ENCODE assay signal across 23 mouse cellular contexts in the genomic region with DNA sequence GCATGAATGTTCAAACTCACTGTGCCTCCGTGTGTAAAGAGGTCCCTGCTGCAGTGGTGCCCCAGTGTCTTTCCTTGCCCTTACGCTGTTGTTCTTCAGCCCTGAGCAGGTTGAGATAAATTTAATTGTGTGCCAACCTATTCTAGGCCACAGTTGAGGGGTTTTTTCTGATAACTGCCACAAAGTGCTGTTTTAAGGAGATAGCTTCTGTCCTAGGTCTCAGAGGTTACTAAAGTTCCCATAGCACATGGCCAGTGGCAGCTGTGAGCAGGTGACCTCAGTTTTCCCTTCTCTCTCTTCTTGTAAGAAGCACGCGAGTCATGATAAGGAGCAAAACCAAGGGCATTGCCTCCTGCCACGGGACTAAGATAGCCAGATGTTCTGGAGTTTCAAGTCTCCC. TPM values are rescaled to one million over a fixed set of nuclear protein-coding genes. Genes with fewer than 3 reads are reported as not detected.
DNase-seq lines count a peak whose midpoint lies in the region; ATAC-seq and TF ChIP-seq lines count a peak whose summit lies in the region.
"Had no signal": no experiment of that assay in that cellular context is flagged by ENCODE, and none has a peak within 500 bp of the region (broad histone marks: within the 10 kb centered on the region; RNA-seq: fewer than 3 reads in every experiment).

No protein-coding gene starts in this region.

- H3K4me3 ChIP-seq in kidney, embryonic 16.5 days (ENCODE audit: low read length): no peak overlapping the region
- H3K4me3 ChIP-seq in liver, embryonic 16.5 days (ENCODE audit: low read depth, low read length): no peak overlapping the region
- no peak overlapping the region for H3K4me3 ChIP-seq in midbrain, embryonic 14.5 days (replicated peaks; ENCODE audit: low read depth, low read length)
- no peak overlapping the region for H3K4me3 ChIP-seq in cerebellum, adult 2 months (replicated peaks; ENCODE audit: insufficient read depth, low read depth, low read length)
- H3K4me3 ChIP-seq in forebrain, embryonic 13.5 days: no peak overlapping the region
- H3K4me3 ChIP-seq: heart, embryonic 13.5 days; midbrain, embryonic 10.5 days; stomach, embryonic 15.5 days had no signal

- TF ChIP-seq POLR2A in cerebellum, adult 2 months (IDR thresholded peaks at IDR 0.05; ENCODE audit: borderline replicate concordance, insufficient read depth, low read length): no peak

- 0 out of 2 replicates have a peak overlapping the region, but pooled peaks have one; percentile 2 for H3K27ac ChIP-seq in kidney, embryonic 16.5 days (ENCODE audit: low read length)
- H3K27ac ChIP-seq in liver, embryonic 16.5 days (ENCODE audit: low read length): no peak overlapping the region
- H3K27ac ChIP-seq in midbrain, embryonic 14.5 days (replicated peaks; ENCODE audit: low read depth, low read length): no peak overlapping the region
- H3K27ac ChIP-seq in cerebellum, adult 2 months (ENCODE audit: insufficient read depth, low read length): no peak overlapping the region
- H3K27ac ChIP-seq in forebrain, embryonic 13.5 days: no peak overlapping the region
- H3K27ac ChIP-seq: heart, embryonic 13.5 days; midbrain, embryonic 10.5 days; stomach, embryonic 15.5 days had no signal

- H3K27me3 ChIP-seq in kidney, embryonic 16.5 days (ENCODE audit: insufficient read depth, low read length): no peaks in the 10 kb centered on the region
- H3K27me3 ChIP-seq in liver, embryonic 16.5 days (ENCODE audit: control insufficient read depth, insufficient read depth, low read depth, low read length): no peaks in the 10 kb centered on the region
- H3K27me3 ChIP-seq in midbrain, embryonic 14.5 days (ENCODE audit: control insufficient read depth, insufficient read depth, low read length): no peaks in the 10 kb centered on the region
- no peaks in the 10 kb centered on the region for H3K27me3 ChIP-seq in cerebellum, adult 2 months (ENCODE audit: control insufficient read depth, insufficient read depth, low read length)
- 0 out of 2 replicates have a peak, but pooled peaks cover 3% of the 10 kb centered on the region for H3K27me3 ChIP-seq in forebrain, embryonic 13.5 days
- H3K27me3 ChIP-seq: heart, embryonic 13.5 days; stomach, embryonic 15.5 days had no signal

- 69% methylated on average over 5 of the region's 5 CpGs for WGBS in kidney, embryonic 16.5 days
- 20% methylated on average over 5 of the region's 5 CpGs for WGBS in liver, embryonic 16.5 days (ENCODE audit: insufficient replicate concordance)
- WGBS in midbrain, embryonic 14.5 days: 89% methylated on average over 5 of the region's 5 CpGs
- 89% methylated on average over 5 of the region's 5 CpGs for WGBS in cerebellum, adult 2 months
- 90% methylated on average over 5 of the region's 5 CpGs for WGBS in forebrain, embryonic 13.5 days

- H3K9ac ChIP-seq in kidney, embryonic 16.5 days (replicated peaks; ENCODE audit: low read length): no peak overlapping the region
- H3K9ac ChIP-seq in liver, embryonic 16.5 days (ENCODE audit: low read depth, low read length): no peak overlapping the region
- H3K9ac ChIP-seq in midbrain, embryonic 14.5 days (replicated peaks; ENCODE audit: low read length): no peak overlapping the region
- H3K9ac ChIP-seq in forebrain, embryonic 13.5 days: no peak overlapping the region
- H3K9ac ChIP-seq: heart, embryonic 13.5 days; stomach, embryonic 15.5 days had no signal

- no peaks in the 10 kb centered on the region for H3K9me3 ChIP-seq in kidney, embryonic 16.5 days (ENCODE audit: low read length)
- no peaks in the 10 kb centered on the region for H3K9me3 ChIP-seq in liver, embryonic 16.5 days (replicated peaks; ENCODE audit: control insufficient read depth, low read length)
- no peaks in the 10 kb centered on the region; the same call in 1 of the 2 replicates for H3K9me3 ChIP-seq in midbrain, embryonic 14.5 days (ENCODE audit: control insufficient read depth, low read length)
- H3K9me3 ChIP-seq in forebrain, embryonic 13.5 days (replicated peaks): no peaks in the 10 kb centered on the region
- H3K9me3 ChIP-seq: heart, embryonic 13.5 days; midbrain, embryonic 10.5 days; stomach, embryonic 15.5 days had no signal

- peaks cover 21% of the 10 kb centered on the region for H3K4me1 ChIP-seq in kidney, embryonic 16.5 days (ENCODE audit: insufficient read depth, low read length)
- no peaks in the 10 kb centered on the region; the same call in 1 of the 2 replicates for H3K4me1 ChIP-seq in liver, embryonic 16.5 days (ENCODE audit: control insufficient read depth, low read depth, low read length)
- no peaks in the 10 kb centered on the region for H3K4me1 ChIP-seq in midbrain, embryonic 14.5 days (ENCODE audit: control insufficient read depth, insufficient read depth, low read length)
- H3K4me1 ChIP-seq in cerebellum, adult 2 months (ENCODE audit: control insufficient read depth, insufficient read depth, low read length): no peaks in the 10 kb centered on the region
- no peaks in the 10 kb centered on the region for H3K4me1 ChIP-seq in forebrain, embryonic 13.5 days
- H3K4me1 ChIP-seq: midbrain, embryonic 10.5 days had no signal

- no peak for ATAC-seq in kidney, embryonic 16.5 days (ENCODE audit: low FRiP score, low TSS enrichment)
- peak; percentile 70 for ATAC-seq in liver, embryonic 16.5 days (ENCODE audit: low read depth)
- ATAC-seq in midbrain, embryonic 14.5 days (ENCODE audit: low FRiP score, low TSS enrichment): no peak
- no peak for ATAC-seq in forebrain, embryonic 13.5 days
- ATAC-seq: activated CD4-positive, CD25-positive, alpha-beta regulatory T cell, adult 4 months; forebrain, embryonic 16.5 days; hindbrain, embryonic 16.5 days had no signal

- no peak overlapping the region for H3K4me2 ChIP-seq in kidney, embryonic 16.5 days (replicated peaks; ENCODE audit: low read depth, low read length)
- H3K4me2 ChIP-seq in liver, embryonic 16.5 days (ENCODE audit: low read depth, low read length): no peak overlapping the region
- H3K4me2 ChIP-seq in midbrain, embryonic 14.5 days (ENCODE audit: low read length): no peak overlapping the region
- no peak overlapping the region for H3K4me2 ChIP-seq in forebrain, embryonic 13.5 days
- H3K4me2 ChIP-seq: heart, embryonic 13.5 days; stomach, embryonic 15.5 days had no signal

- H3K36me3 ChIP-seq in kidney, embryonic 16.5 days (ENCODE audit: insufficient read depth, low read length): no peaks in the 10 kb centered on the region
- no peaks in the 10 kb centered on the region for H3K36me3 ChIP-seq in liver, embryonic 16.5 days (ENCODE audit: control insufficient read depth, insufficient read depth)
- no peaks in the 10 kb centered on the region for H3K36me3 ChIP-seq in midbrain, embryonic 14.5 days (ENCODE audit: control insufficient read depth, insufficient read depth, low read length)
- no peaks in the 10 kb centered on the region for H3K36me3 ChIP-seq in forebrain, embryonic 13.5 days (ENCODE audit: poor library complexity, severe bottlenecking)
- H3K36me3 ChIP-seq: heart, embryonic 13.5 days; midbrain, embryonic 10.5 days; stomach, embryonic 15.5 days had no signal

- no peak for TF ChIP-seq CTCF in cerebellum, adult 2 months (IDR thresholded peaks at IDR 0.05; ENCODE audit: borderline replicate concordance, insufficient read depth, low read depth, low read length)

- no peak for DNase-seq in kidney, postnatal 25 days
- DNase-seq in induced T-regulatory cell, adult 2 months (ENCODE audit: low read depth): peak; percentile 24
- no peak for DNase-seq in midbrain, embryonic 14.5 days
- no peak for DNase-seq in cerebellum, adult 2 months
- DNase-seq: adrenal gland, postnatal 14 days; B cell, adult 2 months; cerebellum, adult 8-10 months; embryo, embryonic 11 days; heart, postnatal 4 days; kidney, adult 18-20 months; kidney, postnatal 14 days; left cerebral cortex, postnatal 4 days; lung, postnatal 14 days; thymus, adult 18-20 months had no signal

RNA-seq across cellular contexts. Expression of gene Bcl2l11, which starts 41.2 kb away (rescaled TPM):
- 25.6 and 28.2 TPM in 2 replicates for polyA plus RNA-seq in kidney, embryonic 16.5 days (2015; fragmentation: Nextera tagmentation; extraction: Ambion mirVana)
- polyA plus RNA-seq in liver, embryonic 16.5 days (2015; fragmentation: Nextera tagmentation; extraction: Ambion mirVana): 5.5 and 6.0 TPM in 2 replicates
- 8.7 and 13.3 TPM in 2 replicates for polyA plus RNA-seq in midbrain, embryonic 14.5 days (2014; fragmentation: Nextera tagmentation; extraction: Ambion mirVana)
- polyA plus RNA-seq in cerebellum, adult 2 months (2012; rRNA removed): 5.2 and 5.8 TPM in 2 replicates
- polyA plus RNA-seq in forebrain, embryonic 13.5 days (2015; fragmentation: Nextera tagmentation; extraction: Ambion mirVana): 11.0 and 12.1 TPM in 2 replicates
